Mouse (Mus musculus) MEL (cell line): ENCODE measurements at regions not wholly inside any gene's neighbourhood (a gene's known extent, or its start where the extent isn't known, plus 50 kb on each side); places are given as distances from the start of the nearest gene placed in this dataset.

Source experiments
- DNase-seq: peaks from one replicate; pipeline ENCODE4 v3.0.0; 2011; ENCODE audit warnings: low read depth, low spot score
- H3K27ac ChIP-seq: 2 replicates; pipeline ENCODE4 v1.5.1; 2012; ENCODE audit warnings: low read depth, mild to moderate bottlenecking, control low read depth, low read length, moderate library complexity; ENCODE audit not compliant: control insufficient read depth
- H3K27me3 ChIP-seq, 2 experiments: fragments of 150-350 bp in 1 of 2; sonication (generic) in 1 of 2; 2 replicates each; pipeline ENCODE4 v1.6.1; 2012; ENCODE audit warnings: low read length in 2 of 2, mild to moderate bottlenecking in 2 of 2, improper control_type of control experiment in 1 of 2, moderate library complexity in 1 of 2; ENCODE audit not compliant: insufficient read depth in 2 of 2, control insufficient read depth in 1 of 2
- H3K36me3 ChIP-seq, 2 experiments: 2 replicates each; pipeline ENCODE4 v1.6.1; 2012 to 2014; ENCODE audit warnings: low read length in 2 of 2, improper control_type of control experiment in 1 of 2, inconsistent platforms in 1 of 2, mild to moderate bottlenecking in 1 of 2; ENCODE audit not compliant: insufficient read depth in 2 of 2, control insufficient read depth in 1 of 2
- H3K4me1 ChIP-seq, 2 experiments: fragments of 150-350 bp in 1 of 2; sonication (generic) in 1 of 2; 2 replicates each; pipeline ENCODE4 v1.6.1; 2012; ENCODE audit warnings: low read length in 2 of 2, improper control_type of control experiment in 1 of 2, mild to moderate bottlenecking in 1 of 2; ENCODE audit not compliant: insufficient read depth in 2 of 2, control insufficient read depth in 1 of 2
- H3K4me3 ChIP-seq, 2 experiments: fragments of 150-350 bp in 1 of 2; sonication (generic) in 1 of 2; 2 replicates each; pipeline ENCODE4 v1.5.1; 2012; ENCODE audit warnings: low read depth in 2 of 2, low read length in 2 of 2, mild to moderate bottlenecking in 2 of 2, moderate library complexity in 2 of 2, control low read depth in 1 of 2, improper control_type of control experiment in 1 of 2; ENCODE audit not compliant: control insufficient read depth in 1 of 2, insufficient read depth in 1 of 2
- H3K79me2 ChIP-seq: 2 replicates; pipeline ENCODE4 v1.6.1; 2012; ENCODE audit warnings: mild to moderate bottlenecking, low read length, moderate library complexity; ENCODE audit not compliant: control insufficient read depth, poor library complexity, insufficient read depth
- H3K9ac ChIP-seq: 2 replicates; pipeline ENCODE4 v1.6.1; 2012; ENCODE audit warnings: low read depth, mild to moderate bottlenecking, control low read depth, low read length, moderate library complexity; ENCODE audit not compliant: control insufficient read depth, poor library complexity, severe bottlenecking
- H3K9me3 ChIP-seq: fragments of 150-350 bp; sonication (generic); replicated peaks from 2 replicates; pipeline ENCODE4 v1.6.1; 2012; ENCODE audit warnings: mild to moderate bottlenecking, low read length, improper control_type of control experiment, moderate library complexity; ENCODE audit not compliant: insufficient read depth
- BHLHE40 ChIP-seq: IDR thresholded peaks from 2 replicates; pipeline ENCODE4 v1.6.1; 2012; ENCODE audit warnings: low read depth, mild to moderate bottlenecking, inconsistent platforms, low read length, improper control_type of control experiment, borderline replicate concordance
- CHD1 ChIP-seq: IDR thresholded peaks from 2 replicates; pipeline ENCODE4 v1.6.1; 2012; ENCODE audit warnings: low read depth, mild to moderate bottlenecking, inconsistent platforms, low read length, improper control_type of control experiment
- CTCF ChIP-seq, 3 experiments: IDR thresholded peaks in 2 of 3; conservative IDR thresholded peaks in 1 of 3; 2 replicates each; pipeline ENCODE4 v1.5.1; 2011 to 2012; ENCODE audit warnings: low read length in 3 of 3, low read depth in 2 of 3, mild to moderate bottlenecking in 2 of 3, improper control_type of control experiment in 1 of 3, inconsistent platforms in 1 of 3, mixed read lengths in 1 of 3, moderate library complexity in 1 of 3; ENCODE audit not compliant: control insufficient read depth in 1 of 3, insufficient read depth in 1 of 3, poor library complexity in 1 of 3, severe bottlenecking in 1 of 3
- EP300 ChIP-seq, 2 experiments: IDR thresholded peaks; 2 replicates each; pipeline ENCODE4 v1.6.1; 2011; ENCODE audit warnings: improper control_type of control experiment in 2 of 2, low read length in 2 of 2, low read depth in 1 of 2, mild to moderate bottlenecking in 1 of 2
- GATA1 ChIP-seq: IDR thresholded peaks from 2 replicates; pipeline ENCODE4 v1.6.1; 2011; ENCODE audit warnings: low read depth, low read length, improper control_type of control experiment
- JUND ChIP-seq: IDR thresholded peaks from 2 replicates; pipeline ENCODE4 v1.6.1; 2011; ENCODE audit warnings: low read depth, mild to moderate bottlenecking, improper control_type of control experiment, low read length
- KAT2A ChIP-seq: conservative IDR thresholded peaks from 2 replicates; pipeline ENCODE4 v1.6.1; 2012; ENCODE audit warnings: low read depth, low read length, improper control_type of control experiment, inconsistent platforms
- MAZ ChIP-seq: IDR thresholded peaks from 2 replicates; pipeline ENCODE4 v1.6.1; 2012; ENCODE audit warnings: low read depth, mild to moderate bottlenecking, inconsistent platforms, low read length, improper control_type of control experiment
- MEF2A ChIP-seq: IDR thresholded peaks from 2 replicates; pipeline ENCODE4 v1.6.1; 2014; ENCODE audit warnings: low read depth, mild to moderate bottlenecking, inconsistent platforms, low read length, improper control_type of control experiment; ENCODE audit not compliant: poor library complexity, insufficient replicate concordance, severe bottlenecking; ENCODE audit errors: extremely low read depth
- MXI1 ChIP-seq: IDR thresholded peaks from 2 replicates; pipeline ENCODE4 v1.6.1; 2011; ENCODE audit warnings: mild to moderate bottlenecking, low read depth, low read length, improper control_type of control experiment
- MYB ChIP-seq: IDR thresholded peaks from 2 replicates; pipeline ENCODE4 v1.6.1; 2011; ENCODE audit warnings: mild to moderate bottlenecking, low read depth, low read length, improper control_type of control experiment
- MYC ChIP-seq: IDR thresholded peaks from 2 replicates; pipeline ENCODE4 v1.6.1; 2011; ENCODE audit warnings: low read depth, mild to moderate bottlenecking, low read length, improper control_type of control experiment, moderate library complexity
- NRF1 ChIP-seq: IDR thresholded peaks from 2 replicates; pipeline ENCODE4 v1.6.1; 2014; ENCODE audit warnings: low read depth, mild to moderate bottlenecking, inconsistent platforms, low read length, improper control_type of control experiment, moderate library complexity; ENCODE audit not compliant: poor library complexity, insufficient read depth, severe bottlenecking
- POLR2A ChIP-seq, 2 experiments: IDR thresholded peaks; 2 replicates each; pipeline ENCODE4 v1.6.1; 2011 to 2012; ENCODE audit warnings: low read length in 2 of 2, mild to moderate bottlenecking in 2 of 2, control low read depth in 1 of 2, improper control_type of control experiment in 1 of 2, low read depth in 1 of 2, moderate library complexity in 1 of 2; ENCODE audit not compliant: control insufficient read depth in 1 of 2, insufficient read depth in 1 of 2, poor library complexity in 1 of 2
- POLR2AphosphoS2 ChIP-seq: IDR thresholded peaks from 2 replicates; pipeline ENCODE4 v1.6.1; 2011; ENCODE audit warnings: low read length, improper control_type of control experiment
- POLR2AphosphoS5 ChIP-seq: IDR thresholded peaks from 2 replicates; pipeline ENCODE4 v1.6.1; 2012; ENCODE audit warnings: low read depth, borderline replicate concordance, mild to moderate bottlenecking, inconsistent platforms, low read length, moderate library complexity, mixed read lengths
- RAD21 ChIP-seq: IDR thresholded peaks from 2 replicates; pipeline ENCODE4 v1.6.1; 2011; ENCODE audit warnings: mild to moderate bottlenecking, low read depth, low read length, improper control_type of control experiment
- RCOR1 ChIP-seq: IDR thresholded peaks from 2 replicates; pipeline ENCODE4 v1.6.1; 2012; ENCODE audit warnings: low read depth, mild to moderate bottlenecking, inconsistent platforms, low read length, improper control_type of control experiment
- SMC3 ChIP-seq: IDR thresholded peaks from 2 replicates; pipeline ENCODE4 v1.6.1; 2011; ENCODE audit warnings: low read depth, low read length, improper control_type of control experiment
- TAL1 ChIP-seq: IDR thresholded peaks from 2 replicates; pipeline ENCODE4 v1.6.1; 2012; ENCODE audit warnings: mild to moderate bottlenecking, inconsistent platforms, low read length, moderate library complexity, mixed read lengths
- TCF12 ChIP-seq: IDR thresholded peaks from 2 replicates; pipeline ENCODE4 v1.6.1; 2014; ENCODE audit warnings: low read depth, mild to moderate bottlenecking, inconsistent platforms, low read length, improper control_type of control experiment, moderate library complexity
- USF1 ChIP-seq: IDR thresholded peaks from 2 replicates; pipeline ENCODE4 v1.6.1; 2014; ENCODE audit warnings: low read depth, mild to moderate bottlenecking, inconsistent platforms, low read length, improper control_type of control experiment, moderate library complexity
- ZC3H11A ChIP-seq: IDR thresholded peaks from 2 replicates; pipeline ENCODE4 v1.6.1; 2012; ENCODE audit warnings: low read depth, mild to moderate bottlenecking, inconsistent platforms, low read length, improper control_type of control experiment
- ZKSCAN1 ChIP-seq: IDR thresholded peaks from 2 replicates; pipeline ENCODE4 v1.6.1; 2012; ENCODE audit warnings: low read depth, mild to moderate bottlenecking, inconsistent platforms, low read length, improper control_type of control experiment, moderate library complexity

DNA sequence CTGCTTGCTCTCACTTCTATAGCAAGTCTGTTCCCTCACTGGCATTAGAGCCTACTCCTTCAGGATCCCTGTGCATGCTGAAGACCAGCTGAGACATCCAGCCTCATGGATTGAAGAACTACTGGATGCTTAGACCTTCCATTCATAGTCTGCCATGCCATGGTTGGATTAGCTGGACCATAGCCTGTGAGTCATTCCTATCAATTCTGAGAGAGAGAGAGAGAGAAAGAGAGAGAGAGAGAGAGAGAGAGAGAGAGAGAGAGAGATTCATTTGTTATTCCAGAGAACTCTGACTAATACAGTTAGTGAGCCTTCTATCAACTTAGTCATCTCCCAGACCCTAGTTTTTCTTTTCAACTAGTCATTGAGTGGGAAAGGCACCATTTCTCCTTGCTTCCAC is 99.0 kb upstream of the S1pr3 start:
- no peak overlapping the region for H3K27ac ChIP-seq
- DNase-seq, result no peak
- no peaks in the 10 kb centered on the region for H3K27me3 ChIP-seq
- no peak for TF ChIP-seq POLR2AphosphoS2
- TF ChIP-seq RAD21, result no peak
- no peak for TF ChIP-seq ZC3H11A
- no peak for TF ChIP-seq TAL1
- no peak for TF ChIP-seq EP300 (IDR thresholded peaks at IDR 0.05; ENCODE audit: low read depth in 1 of 2, low read length in 2 of 2)
- no peak for TF ChIP-seq GATA1
- H3K4me3 ChIP-seq, result no peak overlapping the region
- H3K79me2 ChIP-seq, result no peaks in the 10 kb centered on the region
- H3K36me3 ChIP-seq, result no peaks in the 10 kb centered on the region
- no peak overlapping the region for H3K9ac ChIP-seq
- H3K4me1 ChIP-seq, result no peaks in the 10 kb centered on the region
- H3K9me3 ChIP-seq, result no peaks in the 10 kb centered on the region

DNA sequence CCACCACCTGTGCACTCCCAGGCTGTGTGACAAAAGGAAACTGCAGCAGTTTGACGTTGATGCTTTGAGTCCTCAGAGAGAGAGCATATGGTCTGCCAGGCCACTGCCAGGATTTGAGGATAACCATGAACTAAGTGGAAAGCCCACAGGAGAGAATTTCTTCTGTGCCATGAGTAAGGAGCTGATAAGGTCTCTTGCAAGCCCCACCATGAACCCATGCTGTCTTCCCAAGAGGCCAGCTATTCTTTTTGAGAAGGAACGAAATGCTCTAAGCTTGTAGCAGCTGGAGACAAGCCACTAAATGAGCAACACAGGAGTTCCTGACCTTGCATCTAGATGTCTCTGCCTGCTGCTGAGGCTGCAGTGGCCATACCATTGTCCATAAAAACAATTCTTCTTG is 98.4 kb upstream of the S1pr3 start:
- H3K4me1 ChIP-seq, result no peaks in the 10 kb centered on the region
- H3K9me3 ChIP-seq, result no peaks in the 10 kb centered on the region
- H3K79me2 ChIP-seq, result no peaks in the 10 kb centered on the region
- no peak overlapping the region for H3K9ac ChIP-seq
- no peaks in the 10 kb centered on the region for H3K36me3 ChIP-seq
- H3K4me3 ChIP-seq, result no peak overlapping the region
- TF ChIP-seq RAD21, result no peak
- TF ChIP-seq MAZ, result no peak
- TF ChIP-seq JUND, result no peak
- TF ChIP-seq ZKSCAN1, result no peak
- no peak for TF ChIP-seq MEF2A
- no peak for TF ChIP-seq MYC
- TF ChIP-seq BHLHE40, result no peak
- no peak for TF ChIP-seq POLR2A (IDR thresholded peaks at IDR 0.05; ENCODE audit: control insufficient read depth in 1 of 2, insufficient read depth in 1 of 2, low read depth in 1 of 2, low read length in 2 of 2, poor library complexity in 1 of 2)
- TF ChIP-seq, all 39 proteins: peak for 0
- Histone ChIP-seq H3K27ac (no peak overlapping the region), H3K27me3 (no peaks in the 10 kb centered on the region)
- DNase-seq, result no peak

DNA sequence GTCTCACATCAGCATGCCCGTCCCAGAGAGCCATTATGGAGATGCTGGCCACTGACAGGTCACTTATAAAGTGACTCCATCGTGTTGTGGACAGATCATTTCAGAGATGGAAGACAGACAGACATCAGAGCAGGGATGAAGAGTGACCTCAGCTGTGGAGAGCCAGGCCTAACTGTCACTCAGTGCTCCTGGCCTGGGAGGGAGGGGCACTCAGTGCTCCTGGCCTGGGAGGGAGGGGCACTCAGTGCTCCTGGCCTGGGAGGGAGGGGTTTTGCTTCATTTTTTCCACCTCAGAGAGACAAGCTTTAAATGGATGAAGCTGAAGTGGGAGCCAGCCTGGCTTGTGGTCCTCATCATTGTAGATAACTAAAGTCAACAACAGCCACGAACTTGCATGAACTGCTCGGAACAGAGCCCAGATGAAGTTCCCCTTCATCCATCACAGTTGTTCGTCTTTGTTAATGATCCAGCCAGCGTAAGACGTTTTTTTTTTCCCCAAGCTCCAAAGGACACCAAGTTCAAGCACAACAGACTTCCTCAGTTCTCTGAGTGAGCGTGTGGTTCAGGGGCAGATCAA is 96.7 kb upstream of the S1pr3 start:
- Histone ChIP-seq H3K4me1 (no peaks in the 10 kb centered on the region), H3K27ac (no peak overlapping the region), H3K9ac (no peak overlapping the region), H3K79me2 (no peaks in the 10 kb centered on the region), H3K9me3 (no peaks in the 10 kb centered on the region), H3K36me3 (no peaks in the 10 kb centered on the region), H3K27me3 (no peaks in the 10 kb centered on the region), H3K4me3 (no peak overlapping the region)
- TF ChIP-seq MXI1 (no peak), JUND (no peak), EP300 (IDR thresholded peaks at IDR 0.05; ENCODE audit: low read depth in 1 of 2, low read length in 2 of 2) (no peak), MYB (no peak), KAT2A (no peak), USF1 (no peak), NRF1 (no peak), POLR2AphosphoS5 (no peak), CTCF (IDR thresholded peaks at IDR 0.05 in 2 of 3, conservative IDR thresholded peaks at IDR 0.05 in 1 of 3; ENCODE audit: control insufficient read depth in 1 of 3, insufficient read depth in 1 of 3, low read depth in 2 of 3, low read length in 3 of 3, poor library complexity in 1 of 3, severe bottlenecking in 1 of 3) (no peak), TCF12 (no peak), CHD1 (no peak), BHLHE40 (no peak), TAL1 (no peak), GATA1 (no peak), POLR2A (IDR thresholded peaks at IDR 0.05; ENCODE audit: control insufficient read depth in 1 of 2, insufficient read depth in 1 of 2, low read depth in 1 of 2, low read length in 2 of 2, poor library complexity in 1 of 2) (no peak), SMC3 (no peak), RCOR1 (no peak)
- DNase-seq, result no peak
